ENCODE assay signal across 19 mouse cellular contexts in the genomic region with DNA sequence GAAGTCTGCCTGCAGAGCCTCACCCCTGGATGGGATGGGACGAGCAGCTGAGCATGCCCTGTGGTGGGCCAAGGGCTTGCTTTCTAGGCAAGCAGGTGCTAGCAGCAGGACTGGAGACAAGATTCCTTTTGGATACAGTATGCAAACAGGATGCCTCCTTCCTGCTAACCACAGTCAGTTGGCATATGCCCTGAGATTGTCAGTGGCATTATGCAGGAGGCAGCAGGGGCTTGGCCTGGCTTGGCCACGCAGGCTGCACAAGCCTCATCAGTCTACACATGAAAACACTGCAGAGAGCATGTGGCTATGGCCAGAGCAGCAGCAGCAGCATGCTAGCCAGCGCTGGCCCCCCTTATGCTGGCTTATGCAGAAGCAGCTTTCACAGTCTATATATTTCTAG.
DNase-seq lines count a peak whose midpoint lies in the region; ATAC-seq and TF ChIP-seq lines count a peak whose summit lies in the region.
"Had no signal": no experiment of that assay in that cellular context is flagged by ENCODE, and none has a peak within 500 bp of the region (broad histone marks: within the 10 kb centered on the region; RNA-seq: fewer than 3 reads in every experiment).

No protein-coding gene starts in this region.

- H3K36me3 ChIP-seq in embryonic facial prominence, embryonic 12.5 days: peaks cover 6% of the 10 kb centered on the region
- H3K36me3 ChIP-seq in embryonic facial prominence, embryonic 10.5 days (replicated peaks): 0 out of 2 replicates have a peak, but pooled peaks cover 5% of the 10 kb centered on the region
- peaks cover 5% of the 10 kb centered on the region; the same call in 1 of the 2 replicates for H3K36me3 ChIP-seq in liver, embryonic 12.5 days
- H3K36me3 ChIP-seq in hindbrain, embryonic 15.5 days: no peaks in the 10 kb centered on the region
- H3K36me3 ChIP-seq in midbrain, postnatal 0 days (ENCODE audit: insufficient read depth, low read length): no peaks in the 10 kb centered on the region

- ATAC-seq in embryonic facial prominence, embryonic 12.5 days (ENCODE audit: insufficient number of reproducible peaks, insufficient read depth, low FRiP score, low TSS enrichment): no peak
- no peak for ATAC-seq in liver, embryonic 12.5 days
- ATAC-seq in hindbrain, embryonic 15.5 days (ENCODE audit: low FRiP score, low read depth): peak; percentile 76
- peak; percentile 60; the same call in 1 of the 2 replicates for ATAC-seq in midbrain, postnatal 0 days (ENCODE audit: low FRiP score)
- ATAC-seq: activated CD4-positive, CD25-positive, alpha-beta regulatory T cell, adult 4 months; inflammation-experienced regulatory T-cells, adult 6 months; Patski had no signal

- 87% methylated on average over 3 of the region's 3 CpGs for WGBS in embryonic facial prominence, embryonic 12.5 days
- 97% methylated on average over 3 of the region's 3 CpGs for WGBS in embryonic facial prominence, embryonic 10.5 days
- 64% methylated on average over 3 of the region's 3 CpGs for WGBS in liver, embryonic 12.5 days (ENCODE audit: insufficient replicate concordance)
- WGBS in hindbrain, embryonic 15.5 days: 46% methylated on average over 3 of the region's 3 CpGs
- 39% methylated on average over 3 of the region's 3 CpGs for WGBS in midbrain, postnatal 0 days

- H3K9me3 ChIP-seq in embryonic facial prominence, embryonic 12.5 days: no peaks in the 10 kb centered on the region
- H3K9me3 ChIP-seq in embryonic facial prominence, embryonic 10.5 days: no peaks in the 10 kb centered on the region
- H3K9me3 ChIP-seq in liver, embryonic 12.5 days (replicated peaks): no peaks in the 10 kb centered on the region
- no peaks in the 10 kb centered on the region for H3K9me3 ChIP-seq in hindbrain, embryonic 15.5 days
- no peaks in the 10 kb centered on the region for H3K9me3 ChIP-seq in midbrain, postnatal 0 days (ENCODE audit: low read length)
- H3K9me3 ChIP-seq: limb, embryonic 15.5 days had no signal

- no peaks in the 10 kb centered on the region for H3K27me3 ChIP-seq in embryonic facial prominence, embryonic 12.5 days
- no peaks in the 10 kb centered on the region for H3K27me3 ChIP-seq in embryonic facial prominence, embryonic 10.5 days (replicated peaks; ENCODE audit: low read depth, poor library complexity, severe bottlenecking)
- no peaks in the 10 kb centered on the region for H3K27me3 ChIP-seq in liver, embryonic 12.5 days (replicated peaks)
- no peaks in the 10 kb centered on the region for H3K27me3 ChIP-seq in hindbrain, embryonic 15.5 days
- H3K27me3 ChIP-seq in midbrain, postnatal 0 days (ENCODE audit: insufficient read depth, low read length): no peaks in the 10 kb centered on the region
- H3K27me3 ChIP-seq: limb, embryonic 15.5 days; Patski had no signal

- no peak overlapping the region for H3K4me3 ChIP-seq in embryonic facial prominence, embryonic 12.5 days
- H3K4me3 ChIP-seq in embryonic facial prominence, embryonic 10.5 days: no peak overlapping the region
- no peak overlapping the region for H3K4me3 ChIP-seq in liver, embryonic 12.5 days
- no peak overlapping the region for H3K4me3 ChIP-seq in hindbrain, embryonic 15.5 days
- no peak overlapping the region for H3K4me3 ChIP-seq in midbrain, postnatal 0 days (ENCODE audit: low read depth, low read length)
- H3K4me3 ChIP-seq: limb, embryonic 15.5 days had no signal

- TF ChIP-seq CTCF in midbrain, postnatal 0 days (IDR thresholded peaks at IDR 0.05): no peak

- no peak overlapping the region for H3K4me2 ChIP-seq in embryonic facial prominence, embryonic 12.5 days (replicated peaks)
- no peak overlapping the region for H3K4me2 ChIP-seq in liver, embryonic 12.5 days
- H3K4me2 ChIP-seq in hindbrain, embryonic 15.5 days: no peak overlapping the region
- no peak overlapping the region for H3K4me2 ChIP-seq in midbrain, postnatal 0 days (ENCODE audit: low read depth, low read length, poor library complexity, severe bottlenecking)
- H3K4me2 ChIP-seq: limb, embryonic 15.5 days; lung, embryonic 14.5 days had no signal

- no peak for DNase-seq in embryonic facial prominence, embryonic 10.5 days (ENCODE audit: low spot score)
- DNase-seq in liver: no peak
- DNase-seq in midbrain, postnatal 0 days (ENCODE audit: low spot score): peak; percentile 59
- DNase-seq in urinary bladder, postnatal 36 days (ENCODE audit: low spot score in 2 of 2): no peak
- no peak for DNase-seq in B cell, adult 2 months
- DNase-seq: gastrocnemius, postnatal 14 days; heart, postnatal 10 days; kidney, adult 9 months; kidney, postnatal 4 days; lung, embryonic 14.5 days; lung, postnatal 4 days; thymus, adult 18-20 months had no signal

- 0 out of 2 replicates have a peak overlapping the region, but pooled peaks have one; percentile 13 for H3K27ac ChIP-seq in embryonic facial prominence, embryonic 12.5 days
- no peak overlapping the region; the same call in 1 of the 2 replicates for H3K27ac ChIP-seq in embryonic facial prominence, embryonic 10.5 days (replicated peaks)
- H3K27ac ChIP-seq in liver, embryonic 12.5 days: 0 out of 2 replicates have a peak overlapping the region, but pooled peaks have one; percentile 12
- peak overlapping the region; percentile 9 for H3K27ac ChIP-seq in hindbrain, embryonic 15.5 days (replicated peaks)
- peak overlapping the region; percentile 63 for H3K27ac ChIP-seq in midbrain, postnatal 0 days (ENCODE audit: low read depth, low read length)
- H3K27ac ChIP-seq: limb, embryonic 15.5 days had no signal

- peaks cover 34% of the 10 kb centered on the region for H3K4me1 ChIP-seq in embryonic facial prominence, embryonic 12.5 days
- H3K4me1 ChIP-seq in embryonic facial prominence, embryonic 10.5 days: peaks cover 39% of the 10 kb centered on the region
- peaks cover 58% of the 10 kb centered on the region for H3K4me1 ChIP-seq in liver, embryonic 12.5 days
- peaks cover 25% of the 10 kb centered on the region for H3K4me1 ChIP-seq in hindbrain, embryonic 15.5 days (replicated peaks)
- H3K4me1 ChIP-seq in midbrain, postnatal 0 days (ENCODE audit: insufficient read depth, low read length): peaks cover 15% of the 10 kb centered on the region

- H3K9ac ChIP-seq in embryonic facial prominence, embryonic 12.5 days: no peak overlapping the region
- H3K9ac ChIP-seq in liver, embryonic 12.5 days: peak overlapping the region; percentile 15; the same call in 1 of the 2 replicates
- H3K9ac ChIP-seq in hindbrain, embryonic 15.5 days: no peak overlapping the region
- no peak overlapping the region; the same call in 1 of the 2 replicates for H3K9ac ChIP-seq in midbrain, postnatal 0 days (replicated peaks; ENCODE audit: low read length, poor library complexity, severe bottlenecking)
- H3K9ac ChIP-seq: limb, embryonic 15.5 days; lung, embryonic 14.5 days had no signal

Comparison
In these comparisons a context has a peak if more than half of its experiments do, and no peak if none do; other contexts are left out.
1. ATAC-seq: peak in hindbrain, embryonic 15.5 days (single experiment) and midbrain, postnatal 0 days (single experiment); none in embryonic facial prominence, embryonic 12.5 days (single experiment) and liver, embryonic 12.5 days (single experiment).